36 mouse cellular contexts compared by ENCODE assay signal in genomic region chr11:33955982-33956381, GRCm38 (mm10). TPM values are rescaled to one million over a fixed set of nuclear protein-coding genes. Genes with fewer than 3 reads are reported as not detected.
"Had no signal": no experiment of that assay in that cellular context is flagged by ENCODE, and none has a peak within 500 bp of the region (broad histone marks: within the 10 kb centered on the region; RNA-seq: fewer than 3 reads in every experiment).

No protein-coding gene starts in this region.

- H3K9ac ChIP-seq: limb, embryonic 12.5 days; limb, embryonic 13.5 days; limb, embryonic 15.5 days; liver, embryonic 12.5 days; liver, embryonic 13.5 days; liver, embryonic 14.5 days; liver, embryonic 15.5 days; liver, postnatal 0 days; lung, embryonic 14.5 days; lung, embryonic 15.5 days; midbrain, embryonic 12.5 days; midbrain, embryonic 13.5 days; midbrain, embryonic 15.5 days had no signal

- H3K27ac ChIP-seq: left cerebral cortex, adult 2 months; limb, embryonic 10.5 days; limb, embryonic 12.5 days; limb, embryonic 13.5 days; limb, embryonic 15.5 days; liver, embryonic 12.5 days; liver, embryonic 13.5 days; liver, embryonic 14.5 days; liver, embryonic 15.5 days; lung, embryonic 15.5 days; macrophage; midbrain, embryonic 10.5 days; midbrain, embryonic 12.5 days; midbrain, embryonic 13.5 days; midbrain, embryonic 15.5 days had no signal

- ATAC-seq: liver, embryonic 12.5 days; liver, postnatal 0 days; lung, postnatal 0 days; midbrain, embryonic 13.5 days; midbrain, embryonic 15.5 days; midbrain, embryonic 16.5 days had no signal

- H3K27me3 ChIP-seq: limb, embryonic 12.5 days; limb, embryonic 13.5 days; limb, embryonic 15.5 days; liver, embryonic 15.5 days; lung, embryonic 15.5 days; midbrain, embryonic 12.5 days; midbrain, embryonic 13.5 days; midbrain, embryonic 15.5 days had no signal

- H3K4me2 ChIP-seq: limb, embryonic 12.5 days; limb, embryonic 13.5 days; limb, embryonic 15.5 days; liver, embryonic 11.5 days; liver, embryonic 12.5 days; liver, embryonic 13.5 days; liver, embryonic 15.5 days; lung, embryonic 14.5 days; lung, embryonic 15.5 days; midbrain, embryonic 12.5 days; midbrain, embryonic 13.5 days; midbrain, embryonic 15.5 days had no signal

- DNase-seq: left cerebral cortex, postnatal 4 days; liver; liver, embryonic 13.5 days; liver, postnatal 0 days; lung, adult 18-20 months; lung, adult 2 months; lung, embryonic 14.5 days; lung, postnatal 10 days; lung, postnatal 14 days; lung, postnatal 36 days; lung, postnatal 4 days; midbrain, embryonic 14.5 days had no signal

- H3K9me3 ChIP-seq: limb, embryonic 10.5 days; limb, embryonic 12.5 days; limb, embryonic 13.5 days; limb, embryonic 15.5 days; liver, embryonic 12.5 days; liver, embryonic 13.5 days; liver, embryonic 15.5 days; lung, embryonic 15.5 days; midbrain, embryonic 10.5 days; midbrain, embryonic 12.5 days; midbrain, embryonic 13.5 days; midbrain, embryonic 15.5 days had no signal

- H3K4me3 ChIP-seq: left cerebral cortex, adult 2 months; limb, embryonic 10.5 days; limb, embryonic 12.5 days; limb, embryonic 13.5 days; limb, embryonic 15.5 days; liver, embryonic 12.5 days; liver, embryonic 13.5 days; liver, embryonic 15.5 days; lung, embryonic 15.5 days; megakaryocyte, embryonic 14.5 days; midbrain, embryonic 10.5 days; midbrain, embryonic 12.5 days; midbrain, embryonic 13.5 days; midbrain, embryonic 15.5 days; myocyte had no signal

- H3K4me1 ChIP-seq: limb, embryonic 12.5 days; limb, embryonic 15.5 days; liver, embryonic 12.5 days; liver, embryonic 13.5 days; liver, embryonic 15.5 days; midbrain, embryonic 12.5 days; midbrain, embryonic 15.5 days had no signal

- H3K36me3 ChIP-seq: limb, embryonic 10.5 days; limb, embryonic 12.5 days; limb, embryonic 13.5 days; limb, embryonic 15.5 days; liver, embryonic 12.5 days; liver, embryonic 13.5 days; liver, embryonic 15.5 days; lung, embryonic 15.5 days; midbrain, embryonic 10.5 days; midbrain, embryonic 12.5 days; midbrain, embryonic 13.5 days; midbrain, embryonic 15.5 days had no signal

RNA-seq across cellular contexts. Expression of gene Kcnmb1, which starts 6.8 kb away (rescaled TPM):
- total RNA-seq: liver, adult 2 months; megakaryocyte progenitor cell, adult 5-6 weeks; megakaryocyte, adult 5-6 weeks; megakaryocyte-erythroid progenitor cell, adult 5-6 weeks; monocyte, adult 5-6 weeks had no signal
- polyA plus RNA-seq: liver, embryonic 15.5 days; macrophage had no signal

RNA-seq across cellular contexts. Expression of gene Kcnip1, which starts 37.0 kb away (rescaled TPM):
- total RNA-seq: liver, adult 2 months; megakaryocyte progenitor cell, adult 5-6 weeks; megakaryocyte-erythroid progenitor cell, adult 5-6 weeks; monocyte, adult 5-6 weeks had no signal
- polyA plus RNA-seq: liver, adult 2 months; liver, postnatal 0 days; macrophage; myocyte had no signal
